Mouse (Mus musculus) sigmoid colon, adult 10 weeks (tissue): ENCODE measurements around the gene Ube2c. TPM values are rescaled to one million over a fixed set of nuclear protein-coding genes. Genes with fewer than 3 reads are reported as not detected.

ENCODE experiments used
- polyA plus RNA-seq: library from polyadenylated mRNA; stranded (reverse); fragments of 350-450 nt; fragmentation: Illumina TruSeq; extraction: RNeasy Lipid Tissue Mini Kit (QIAGEN cat#74804); gene quantifications from one replicate; pipeline ENCODE4 v1.2.3, GENCODE M21; 2014; ENCODE audit warnings: low read depth, low replicate concordance

Gene Ube2c
- 7.9 TPM for polyA plus RNA-seq

GRCm38 (mm10) chr2:164769258-164770037 is at the start of gene Ube2c:
TSS of gene Ube2c (plus strand) at chr2:164769898.

GRCm38 (mm10) chr2:164745843-164746479 is 23.7 kb upstream of the Ube2c start, which contains the start of the genes Wfdc3 and Dnttip1:
TSS of gene Wfdc3 (minus strand) at chr2:164745931.
TSS of gene Dnttip1 (plus strand) at chr2:164745983.

GRCm38 (mm10) chr2:164779481-164780086 is 9.9 kb downstream of the Ube2c start, which contains the start of gene Tnnc2:
TSS of gene Tnnc2 (minus strand) at chr2:164779967.

GRCm38 (mm10) chr2:164785481-164786387 is 16.0 kb downstream of the Ube2c start, which contains the start of gene Snx21:
TSS of gene Snx21 (plus strand) at chr2:164785823.

GRCm38 (mm10) chr2:164804533-164805331 is 35.0 kb downstream of the Ube2c start, which contains the start of the genes Acot8 and Zswim3:
TSS of gene Acot8 (minus strand) at chr2:164804882.
TSS of gene Zswim3 (plus strand) at chr2:164805098.

GRCm38 (mm10) chr2:164822636-164823165 is 53.0 kb downstream of the Ube2c start, which contains the start of gene Zswim1:
TSS of gene Zswim1 (plus strand) at chr2:164822686.

Other genes starting within 250 kb of the Ube2c start
- 30.2 TPM for gene Wfdc2, start 207.5 kb upstream of the Ube2c start, polyA plus RNA-seq
- gene Spint3, start 196.4 kb upstream of the Ube2c start, polyA plus RNA-seq = not detected
- gene Wfdc6a, start 184.5 kb upstream of the Ube2c start, polyA plus RNA-seq = not detected
- gene Eppin, start 176.3 kb upstream of the Ube2c start, polyA plus RNA-seq = not detected
- gene Wfdc6b, start 156.4 kb upstream of the Ube2c start, polyA plus RNA-seq = not detected
- 0.50 TPM for gene Wfdc8, start 156.3 kb upstream of the Ube2c start, polyA plus RNA-seq
- gene Wfdc16, start 131.1 kb upstream of the Ube2c start, polyA plus RNA-seq = not detected
- gene Wfdc10, start 113.9 kb upstream of the Ube2c start, polyA plus RNA-seq = not detected
- not detected for gene Wfdc9, start 113.3 kb upstream of the Ube2c start, polyA plus RNA-seq
- not detected for gene Wfdc11, start 95.8 kb upstream of the Ube2c start, polyA plus RNA-seq
- 0.57 TPM for gene Wfdc13, start 84.8 kb upstream of the Ube2c start, polyA plus RNA-seq
- gene Spint4, start 71.4 kb upstream of the Ube2c start, polyA plus RNA-seq = not detected
- gene Spint5, start 54.6 kb upstream of the Ube2c start, polyA plus RNA-seq = not detected
- gene Wfdc3, start 24.0 kb upstream of the Ube2c start, polyA plus RNA-seq = 0.82 TPM
- 3.6 TPM for gene Dnttip1, start 23.9 kb upstream of the Ube2c start, polyA plus RNA-seq
- not detected for gene Tnnc2, start 10.1 kb downstream of the Ube2c start, polyA plus RNA-seq
- gene Snx21, start 15.9 kb downstream of the Ube2c start, polyA plus RNA-seq = 3.5 TPM
- 4.1 TPM for gene Acot8, start 35.0 kb downstream of the Ube2c start, polyA plus RNA-seq
- 2.7 TPM for gene Zswim3, start 35.2 kb downstream of the Ube2c start, polyA plus RNA-seq
- gene Zswim1, start 52.8 kb downstream of the Ube2c start, polyA plus RNA-seq = 1.4 TPM
- gene Spata25, start 58.6 kb downstream of the Ube2c start, polyA plus RNA-seq = not detected
- gene Ctsa, start 63.0 kb downstream of the Ube2c start, polyA plus RNA-seq = 43.1 TPM
- not detected for gene Neurl2, start 63.6 kb downstream of the Ube2c start, polyA plus RNA-seq
- gene Pltp, start 87.8 kb downstream of the Ube2c start, polyA plus RNA-seq = 1.9 TPM
- gene Pcif1, start 109.4 kb downstream of the Ube2c start, polyA plus RNA-seq = 3.1 TPM
- 0.19 TPM for gene Zfp335, start 141.9 kb downstream of the Ube2c start, polyA plus RNA-seq
- 1.8 TPM for gene Mmp9, start 170.9 kb downstream of the Ube2c start, polyA plus RNA-seq
- 0.38 TPM for gene Slc12a5, start 190.9 kb downstream of the Ube2c start, polyA plus RNA-seq